Mouse (Mus musculus) heart, adult 2 months (tissue): Measurements from ENCODE around the gene Tut7.

Experiments used
- CTCF ChIP-seq: fragments of 200-600 bp; IDR thresholded peaks from 2 replicates; pipeline ENCODE4 v1.8.1; 2022; ENCODE audit warnings: antibody characterized with exemption, mild to moderate bottlenecking, moderate library complexity
- EP300 ChIP-seq: fragments of 200-500 bp; IDR thresholded peaks from 2 replicates; pipeline ENCODE4 v1.6.1; 2011; ENCODE audit warnings: low read depth, low read length, control low read depth; ENCODE audit not compliant: insufficient read depth
- POLR2A ChIP-seq: fragments of 200-500 bp; IDR thresholded peaks from 2 replicates; pipeline ENCODE4 v1.6.1; 2011; ENCODE audit warnings: mild to moderate bottlenecking, low read depth, low read length, control low read depth; ENCODE audit not compliant: insufficient read depth

DNA sequence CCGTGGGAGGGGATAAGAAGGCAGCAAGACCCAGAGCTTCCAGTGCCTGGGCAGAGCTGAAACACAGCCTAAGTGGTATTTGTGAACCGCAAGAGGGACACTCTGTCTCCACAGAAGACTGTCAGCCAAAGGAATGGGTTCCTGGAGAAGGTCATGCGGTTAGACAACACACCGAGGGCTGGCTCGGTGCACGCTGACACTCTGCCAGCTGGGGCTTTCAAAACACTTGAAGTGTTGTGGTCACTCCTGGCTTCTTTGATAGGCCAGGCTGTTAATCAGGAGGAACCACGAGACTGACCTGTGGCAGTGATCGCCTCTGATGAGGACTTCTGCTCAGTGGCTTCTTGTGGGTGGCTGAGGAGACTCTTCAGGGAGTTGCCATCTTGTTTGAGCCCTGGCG lies 30.5 kb upstream of the Tut7 start:
- TF ChIP-seq EP300 (0 out of 2 replicates have a peak, but pooled peaks have one; percentile 49), POLR2A (no peak), CTCF (no peak)
